Mouse (Mus musculus): ENCODE results near the gene Gm2a. TPM values are rescaled to one million over a fixed set of nuclear protein-coding genes. Genes with fewer than 3 reads are reported as not detected.

Gene Gm2a
- polyA plus RNA-seq, 1 experiment from 2014 or later, result 33.1 TPM

GRCm38 (mm10) chr11:55155070-55155421 is 57.1 kb downstream of the Gm2a start:
- no peak overlapping the region for H3K27ac ChIP-seq (replicated peaks)
- H3K4me3 ChIP-seq (replicated peaks), result no peak overlapping the region
- no peaks in the 10 kb centered on the region for H3K4me1 ChIP-seq
- no peaks in the 10 kb centered on the region for H3K27me3 ChIP-seq (replicated peaks)
- no peak overlapping the region for H3K4me2 ChIP-seq
- ATAC-seq (ENCODE audit: low FRiP score), result no peak
- H3K9me3 ChIP-seq (replicated peaks), result no peaks in the 10 kb centered on the region
- H3K36me3 ChIP-seq, result no peaks in the 10 kb centered on the region
- 83% methylated on average over 6 of the region's 6 CpGs for WGBS
- H3K9ac ChIP-seq (replicated peaks), result no peak overlapping the region

- Histone ChIP-seq H3K27ac (replicated peaks) (no peak overlapping the region), H3K27me3 (replicated peaks) (no peaks in the 10 kb centered on the region), H3K4me3 (replicated peaks) (no peak overlapping the region), H3K9me3 (replicated peaks) (no peaks in the 10 kb centered on the region), H3K4me1 (no peaks in the 10 kb centered on the region), H3K36me3 (no peaks in the 10 kb centered on the region), H3K4me2 (no peak overlapping the region), H3K9ac (replicated peaks) (no peak overlapping the region)
- ATAC-seq (ENCODE audit: low FRiP score), result no peak
- WGBS, result 58% methylated on average over 13 of the region's 13 CpGs
Measured at GRCm38 (mm10) chr11:55158785-55159359, 61.0 kb downstream of the Gm2a start.

Other genes with a start within 250 kb of the Gm2a start
- gene Lyrm7, start 237.2 kb upstream of the Gm2a start, polyA plus RNA-seq (2015; fragmentation: Nextera tagmentation; extraction: Ambion mirVana), result 10.5 and 11.8 TPM in 2 replicates
- 794 and 878 TPM in 2 replicates for gene Hint1, start 231.7 kb upstream of the Gm2a start, polyA plus RNA-seq (2015; fragmentation: Nextera tagmentation; extraction: Ambion mirVana)
- 69.2 and 82.4 TPM in 2 replicates for gene Gpx3, start 195.7 kb upstream of the Gm2a start, polyA plus RNA-seq (2015; fragmentation: Nextera tagmentation; extraction: Ambion mirVana)
- gene Tnip1, start 135.2 kb upstream of the Gm2a start, polyA plus RNA-seq (2015; fragmentation: Nextera tagmentation; extraction: Ambion mirVana), result 20.0 and 23.2 TPM in 2 replicates
- 98.4 and 142 TPM in 2 replicates for gene Anxa6, start 64.7 kb upstream of the Gm2a start, polyA plus RNA-seq (2015; fragmentation: Nextera tagmentation; extraction: Ambion mirVana)
- 0.56 and 2.7 TPM in 2 replicates for gene Ccdc69, start 20.0 kb upstream of the Gm2a start, polyA plus RNA-seq (2015; fragmentation: Nextera tagmentation; extraction: Ambion mirVana)
- gene Slc36a3, start 53.6 kb downstream of the Gm2a start, polyA plus RNA-seq (2015; fragmentation: Nextera tagmentation; extraction: Ambion mirVana), result not detected in 2 replicates
- 0.51 and 0.55 TPM in 2 replicates for gene Slc36a2, start 87.0 kb downstream of the Gm2a start, polyA plus RNA-seq (2015; fragmentation: Nextera tagmentation; extraction: Ambion mirVana)
- gene Slc36a1, start 106.2 kb downstream of the Gm2a start, polyA plus RNA-seq (2015; fragmentation: Nextera tagmentation; extraction: Ambion mirVana), result 4.7 and 6.7 TPM in 2 replicates
- gene Fat2, start 238.4 kb downstream of the Gm2a start, polyA plus RNA-seq (2015; fragmentation: Nextera tagmentation; extraction: Ambion mirVana), result 0.04 and 0.14 TPM in 2 replicates